Mouse (Mus musculus) cerebellum, adult 2 months (tissue): ENCODE results near the gene Afap1.

ENCODE experiments used
- CTCF ChIP-seq: fragments of 200-500 bp; IDR thresholded peaks from 2 replicates; pipeline ENCODE4 v1.5.1; 2011; ENCODE audit warnings: low read depth, mild to moderate bottlenecking, control low read depth, low read length, moderate library complexity, borderline replicate concordance; ENCODE audit not compliant: insufficient read depth
- POLR2A ChIP-seq: fragments of 200-500 bp; IDR thresholded peaks from 2 replicates; pipeline ENCODE4 v1.6.1; 2011; ENCODE audit warnings: low read length, control low read depth, borderline replicate concordance; ENCODE audit not compliant: insufficient read depth

GRCm38 (mm10) chr5:35965036-35965435 lies 71.9 kb downstream of the Afap1 start:
- TF ChIP-seq POLR2A (no peak), CTCF (no peak)
